Mouse (Mus musculus): Measurements from ENCODE around the gene Ctnnbip1. TPM values are rescaled to one million over a fixed set of nuclear protein-coding genes. Genes with fewer than 3 reads are reported as not detected.

Ctnnbip1 gene
- total RNA-seq, 4 experiments from 2014 or later: 29.0 to 40.0 (median 33.0) TPM

DNA sequence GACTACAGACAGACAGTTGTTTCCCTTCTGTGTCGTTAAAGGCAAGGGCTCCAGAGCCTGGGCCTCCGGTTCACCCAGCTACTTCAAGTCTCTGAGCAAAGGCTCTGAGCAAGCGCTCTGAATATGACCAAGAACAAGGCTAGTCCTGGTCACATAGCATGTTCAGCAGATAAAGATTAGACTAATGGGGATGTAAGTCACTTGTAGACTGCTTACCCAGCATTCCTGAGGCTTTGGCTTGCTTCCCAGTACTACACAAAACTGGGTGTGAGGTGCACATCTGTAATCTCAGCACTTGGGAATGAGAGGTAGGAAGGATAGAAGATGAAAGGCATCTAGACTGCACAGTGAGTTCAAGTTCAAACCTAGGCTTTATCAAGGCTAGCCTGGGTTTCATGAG, 40.4 kb downstream of the Ctnnbip1 start:
- no peak for DNase-seq (ENCODE audit: low spot score in 2 of 2)

DNA sequence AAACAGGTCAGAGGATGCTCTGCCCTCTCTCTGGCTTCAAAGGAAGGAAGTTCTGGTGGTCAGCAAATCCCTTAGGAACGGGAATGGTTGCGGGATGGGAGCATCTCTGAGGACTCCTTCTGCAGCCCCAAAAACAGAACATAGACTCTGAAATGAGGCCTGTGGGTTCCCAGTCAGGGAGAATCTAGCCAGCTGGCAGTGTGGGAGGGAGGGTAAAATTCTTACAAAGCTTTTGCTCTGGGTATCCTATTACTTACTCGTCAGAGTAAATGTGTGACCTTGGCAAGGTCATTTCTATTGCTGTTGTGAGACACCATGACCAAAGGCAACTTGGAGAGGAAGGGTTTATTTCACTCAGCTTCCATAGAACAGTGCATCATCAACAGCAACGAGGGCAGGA, 43.4 kb downstream of the Ctnnbip1 start:
- peak in 1 of 2 experiments; percentile 68 for DNase-seq (ENCODE audit: low spot score in 2 of 2)

- peak; percentile 50 to 92 for DNase-seq (ENCODE audit: low spot score in 2 of 2)
These were observed 44.2 kb downstream of the Ctnnbip1 start for GRCm38 (mm10) chr4:149561986-149562904.

GRCm38 (mm10) chr4:149562905-149563347, 44.9 kb downstream of the Ctnnbip1 start:
- peak in 1 of 2 experiments; percentile 62 for DNase-seq (ENCODE audit: low spot score in 2 of 2)

DNA sequence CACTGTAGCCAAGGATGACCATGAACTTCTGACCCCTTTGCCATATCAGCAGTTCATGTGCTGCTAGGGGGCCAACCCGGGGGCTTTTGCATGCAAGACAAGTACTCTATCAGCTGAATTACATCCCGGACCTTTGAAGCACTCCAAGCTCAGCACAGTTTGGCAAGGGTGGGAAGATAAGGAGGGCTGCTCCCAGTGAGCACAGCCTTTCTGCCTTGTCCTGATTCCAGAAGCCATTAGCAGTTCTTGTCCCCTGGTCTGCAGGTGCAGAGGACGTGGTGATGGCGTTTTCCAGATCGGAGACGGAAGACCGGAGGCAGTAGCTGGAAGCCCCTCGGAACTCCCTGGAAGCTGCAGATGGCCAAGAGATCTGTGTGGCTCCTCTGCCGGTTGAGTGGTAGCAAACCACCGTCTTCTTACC, 45.9 kb downstream of the Ctnnbip1 start:
- DNase-seq (ENCODE audit: low spot score in 2 of 2): no peak

GRCm38 (mm10) chr4:149564452-149565407, 46.7 kb downstream of the Ctnnbip1 start:
- DNase-seq (ENCODE audit: low spot score in 2 of 2): no peak

DNA sequence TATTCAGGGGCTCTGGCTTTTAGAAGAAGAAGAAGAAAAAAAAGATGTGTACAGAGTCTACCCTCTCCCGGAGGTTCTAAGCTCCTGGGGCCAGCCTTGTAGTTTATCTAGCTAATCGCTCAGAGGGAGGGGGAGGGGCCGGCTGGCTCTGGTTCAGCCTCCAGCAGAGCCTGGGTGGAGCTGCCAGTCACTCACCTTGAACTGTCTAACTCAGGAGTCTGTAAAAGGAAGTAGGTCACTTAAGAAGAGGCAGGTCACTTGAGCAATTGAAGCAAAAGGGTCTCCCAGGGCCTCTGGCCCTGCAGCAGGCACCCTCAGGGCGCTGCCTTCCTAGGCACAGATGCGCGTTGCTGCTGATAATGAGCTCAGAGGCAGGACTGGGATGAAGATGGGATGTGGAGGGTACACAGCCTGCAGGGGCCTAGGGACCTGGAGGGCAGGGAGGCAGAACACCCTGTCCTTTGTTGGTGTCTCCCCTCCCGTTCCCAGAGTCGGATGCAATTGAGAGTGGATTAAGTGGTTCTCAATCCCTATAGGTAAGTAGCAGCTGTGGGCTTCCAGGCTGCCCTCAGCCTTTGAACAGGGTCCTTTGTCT, 49.5 kb downstream of the Ctnnbip1 start:
- DNase-seq (ENCODE audit: low spot score in 2 of 2): no peak

- no peak for DNase-seq (ENCODE audit: low spot score in 2 of 2)
These were observed 50.6 kb downstream of the Ctnnbip1 start for GRCm38 (mm10) chr4:149568622-149569021.

- DNase-seq (ENCODE audit: low spot score in 2 of 2): peak in 1 of 2 experiments; percentile 67
These were observed 51.9 kb downstream of the Ctnnbip1 start for GRCm38 (mm10) chr4:149569781-149570497.

- DNase-seq (ENCODE audit: low spot score in 2 of 2): no peak
These were observed 52.4 kb downstream of the Ctnnbip1 start for GRCm38 (mm10) chr4:149570498-149570863.

DNA sequence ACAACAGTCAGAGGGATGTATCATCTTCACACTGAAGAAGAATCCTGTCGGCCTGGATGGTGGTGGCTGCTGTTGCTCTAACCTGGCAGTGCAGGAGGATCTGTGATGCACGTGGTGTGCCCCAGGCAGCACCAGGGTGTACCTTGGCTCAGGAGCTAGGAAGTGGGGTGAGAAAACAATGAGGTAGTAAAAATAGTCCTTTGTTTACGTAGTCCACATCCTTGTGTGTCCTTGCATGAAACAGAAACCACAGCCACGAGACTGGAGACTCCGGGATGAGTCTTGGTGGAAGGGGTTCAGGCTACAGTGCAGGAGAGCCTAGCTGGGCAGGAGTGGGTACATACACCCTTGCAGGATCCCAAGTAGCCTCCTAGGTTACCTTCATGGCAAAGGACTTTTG, 53.2 kb downstream of the Ctnnbip1 start:
- DNase-seq (ENCODE audit: low spot score in 2 of 2): no peak

GRCm38 (mm10) chr4:149571651-149572149, 53.7 kb downstream of the Ctnnbip1 start:
- DNase-seq (ENCODE audit: low spot score in 2 of 2): no peak

- no peak for DNase-seq (ENCODE audit: low spot score in 2 of 2)
These were observed 54.4 kb downstream of the Ctnnbip1 start for GRCm38 (mm10) chr4:149572446-149572845.

DNA sequence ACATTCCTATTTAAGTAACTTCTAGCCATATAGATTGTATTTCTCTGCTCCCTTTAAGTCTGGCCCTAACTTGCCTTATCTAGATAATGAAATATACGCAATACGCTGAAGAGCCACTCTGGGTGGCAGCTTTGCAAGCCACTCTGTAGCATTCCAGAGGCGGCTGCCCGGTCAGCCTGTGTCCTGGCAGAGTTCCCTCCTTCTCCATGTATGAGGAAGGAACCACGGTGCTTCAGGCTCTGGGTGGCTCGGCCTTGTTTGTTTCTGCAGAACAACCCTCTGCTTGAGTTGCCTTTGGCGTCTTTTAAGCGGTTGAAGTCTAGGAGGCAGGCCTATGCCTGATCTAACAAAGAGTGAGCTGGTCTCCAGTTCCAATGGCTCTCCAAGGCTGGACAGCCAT, 54.8 kb downstream of the Ctnnbip1 start:
- DNase-seq (ENCODE audit: low spot score in 2 of 2): no peak

- no peak for DNase-seq (ENCODE audit: low spot score in 2 of 2)
These were observed 56.4 kb downstream of the Ctnnbip1 start for GRCm38 (mm10) chr4:149574391-149574821.

DNA sequence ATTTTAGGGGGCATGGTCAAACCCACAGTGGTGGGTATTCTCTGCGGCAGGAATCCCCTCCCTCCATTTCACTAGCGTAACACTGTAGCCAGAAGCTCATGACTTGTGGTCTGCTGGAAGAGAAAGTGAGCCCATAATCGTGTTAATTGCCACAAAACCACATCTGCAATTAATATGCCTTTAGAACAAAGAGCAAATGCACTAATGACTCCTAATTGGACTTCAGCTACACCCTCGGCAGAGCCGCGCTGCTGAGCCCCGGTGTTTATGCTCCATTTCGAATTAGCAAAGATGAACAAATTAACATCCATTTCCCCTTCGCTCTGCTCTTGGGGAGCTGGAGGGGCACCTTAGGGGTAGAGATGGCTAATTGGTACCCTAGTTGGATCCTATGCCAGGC, 58.0 kb downstream of the Ctnnbip1 start:
- DNase-seq (ENCODE audit: low spot score in 2 of 2): no peak

DNA sequence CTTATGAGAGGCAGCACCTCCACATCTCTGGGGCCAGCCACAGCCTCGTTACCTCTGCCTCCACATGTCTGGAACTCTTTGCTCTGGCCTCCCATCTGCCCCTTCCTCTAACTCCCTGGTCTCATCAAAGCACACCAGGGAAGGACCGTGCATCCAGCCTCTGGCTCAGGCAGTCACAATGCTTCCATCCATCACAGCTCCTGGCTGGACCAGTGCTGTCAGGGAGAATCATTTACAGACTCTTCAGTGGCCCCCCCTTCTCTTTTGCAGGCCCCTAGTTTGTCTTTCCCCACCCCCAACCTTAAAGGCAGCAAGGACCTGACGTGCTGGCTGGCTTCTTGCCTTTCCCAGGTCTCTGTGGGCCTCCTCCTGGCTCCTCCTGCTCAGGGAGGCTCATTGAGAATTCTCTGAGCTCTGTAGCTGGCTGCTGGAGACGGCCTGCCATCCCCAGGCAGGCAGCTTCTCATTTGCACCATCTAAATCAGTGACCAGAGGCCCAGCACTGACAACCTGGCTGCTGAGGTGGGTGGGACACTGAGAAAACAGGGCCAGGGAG, 59.0 kb downstream of the Ctnnbip1 start:
- no peak for DNase-seq (ENCODE audit: low spot score in 2 of 2)

GRCm38 (mm10) chr4:149578085-149578681, 60.1 kb downstream of the Ctnnbip1 start:
- DNase-seq (ENCODE audit: low spot score in 2 of 2): no peak

GRCm38 (mm10) chr4:149578831-149579230, 60.8 kb downstream of the Ctnnbip1 start:
- DNase-seq (ENCODE audit: low spot score in 2 of 2): no peak

- no peak for DNase-seq (ENCODE audit: low spot score in 2 of 2)
These were observed 67.2 kb downstream of the Ctnnbip1 start for GRCm38 (mm10) chr4:149585236-149585635.
